Mouse (Mus musculus): ENCODE results near the gene Tuba1c.

Tuba1c gene

GRCm38 (mm10) chr15:98996840-98997239 is 32.9 kb upstream of the Tuba1c start:
- no peak for DNase-seq (ENCODE audit: low spot score in 2 of 2)

GRCm38 (mm10) chr15:98997938-98998774 is 31.5 kb upstream of the Tuba1c start:
- DNase-seq (ENCODE audit: low spot score in 2 of 2): no peak

DNA sequence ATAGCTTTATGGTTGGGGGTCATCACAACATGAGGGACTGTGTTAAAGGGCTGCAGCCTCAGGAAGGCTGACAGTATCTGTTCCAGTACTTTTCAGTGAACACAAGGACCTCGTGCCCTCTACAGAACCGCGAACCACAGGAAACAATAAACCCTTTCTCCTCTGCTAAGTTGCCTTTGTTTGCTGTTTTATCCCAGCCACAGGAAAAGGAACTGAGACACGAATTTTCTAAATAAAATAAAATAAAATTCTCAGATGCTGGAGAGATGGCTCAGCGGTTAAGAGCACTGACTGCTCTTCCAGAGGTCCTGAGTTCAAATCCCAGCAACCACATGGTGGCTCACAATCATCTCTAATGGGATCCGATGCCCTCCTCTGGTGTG is 30.9 kb upstream of the Tuba1c start:
- DNase-seq (ENCODE audit: low spot score in 2 of 2): no peak

- DNase-seq (ENCODE audit: low spot score in 2 of 2): peak; percentile 56 to 64
These were observed 29.0 kb upstream of the Tuba1c start for GRCm38 (mm10) chr15:99000535-99001283.

- DNase-seq (ENCODE audit: low spot score in 2 of 2): no peak
These were observed 28.2 kb upstream of the Tuba1c start for GRCm38 (mm10) chr15:99001451-99001931.

DNA sequence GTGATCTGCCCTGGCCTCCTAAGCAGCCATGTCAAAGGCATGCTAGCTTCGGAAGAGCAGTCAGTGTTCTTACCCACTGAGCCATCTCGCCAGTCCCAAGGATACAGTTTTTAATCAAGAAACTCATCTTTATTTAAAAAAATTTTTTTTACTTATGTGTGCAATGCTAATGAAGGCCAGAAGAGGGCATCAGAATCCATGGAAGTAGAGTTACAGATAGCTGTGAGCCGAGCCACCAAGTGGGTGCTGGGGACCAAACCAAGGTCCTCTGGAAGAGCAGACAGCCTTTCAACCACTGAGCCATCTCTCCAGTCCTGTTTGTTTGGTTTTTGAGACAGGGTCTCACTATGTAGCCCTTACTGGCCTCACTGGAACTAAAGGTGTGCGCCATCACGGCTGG is 26.1 kb upstream of the Tuba1c start:
- no peak for DNase-seq (ENCODE audit: low spot score in 2 of 2)

DNA sequence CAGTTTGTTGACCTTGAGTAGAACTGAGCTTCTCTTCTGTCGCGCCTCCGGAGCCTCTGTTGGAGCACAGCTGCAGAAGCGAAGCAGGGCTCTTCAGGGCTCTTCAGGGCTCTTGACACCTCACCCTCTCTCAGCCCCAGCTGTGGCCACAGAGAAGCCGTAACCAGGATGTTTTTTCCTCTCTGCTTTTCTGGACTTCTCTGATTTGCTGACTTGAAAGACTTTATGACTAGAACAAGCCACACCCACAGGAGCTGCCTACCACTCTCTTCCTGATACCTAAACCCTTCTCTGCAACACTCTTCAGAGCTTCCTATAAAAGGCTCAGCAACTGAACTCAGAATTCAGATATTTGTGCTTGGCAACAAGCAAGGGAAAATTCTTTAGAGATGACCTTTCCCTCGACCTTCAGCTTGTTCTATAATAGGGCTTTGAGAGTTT is 20.9 kb upstream of the Tuba1c start:
- peak; percentile 52 to 69 for DNase-seq (ENCODE audit: low spot score in 2 of 2)

DNA sequence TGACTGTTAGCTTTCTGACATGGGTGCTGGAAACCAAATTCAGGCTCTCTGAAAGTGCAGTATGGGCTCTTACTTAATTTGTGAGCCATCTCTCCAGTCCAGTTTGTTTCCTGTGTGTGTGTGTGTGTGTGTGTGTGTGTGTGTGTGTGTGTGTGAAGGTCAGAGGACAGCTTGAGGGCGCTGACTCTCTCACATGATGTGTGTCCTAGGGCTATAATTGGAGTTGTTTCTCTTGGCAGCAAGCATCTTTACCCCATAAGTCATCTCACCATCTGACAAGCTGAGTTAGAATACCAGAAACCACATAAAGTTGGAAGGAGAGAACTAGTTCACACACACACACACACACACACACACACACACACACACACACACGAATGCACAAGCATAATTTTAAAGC is 18.8 kb upstream of the Tuba1c start:
- no peak for DNase-seq (ENCODE audit: low spot score in 2 of 2)

GRCm38 (mm10) chr15:99011946-99012345 is 17.7 kb upstream of the Tuba1c start:
- no peak for DNase-seq (ENCODE audit: low spot score in 2 of 2)

DNA sequence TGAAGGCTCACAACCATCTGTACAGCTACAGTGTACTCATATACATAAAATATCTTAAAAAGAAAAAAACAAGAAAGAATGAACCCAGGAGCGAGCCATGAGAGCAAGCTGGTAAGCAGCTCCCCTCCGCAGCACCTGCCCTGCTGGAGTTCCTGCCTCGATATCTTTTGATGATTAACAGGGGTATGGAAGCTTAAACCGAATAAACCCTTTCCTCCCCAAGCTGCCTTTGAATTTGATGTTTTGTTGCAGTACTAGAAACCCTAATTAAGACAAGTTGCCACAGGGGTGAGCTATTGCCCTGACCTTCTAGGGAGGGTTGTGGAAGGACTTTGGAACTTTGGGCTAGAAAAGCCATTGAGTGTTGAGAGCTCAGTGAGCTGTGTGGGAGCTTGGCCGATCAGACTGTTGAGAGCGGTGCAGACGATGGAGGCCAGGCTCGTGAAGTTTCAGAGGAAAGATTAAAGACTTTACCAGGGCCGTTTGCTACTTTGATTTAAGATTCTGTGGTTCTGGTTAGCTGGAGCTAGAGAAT is 15.1 kb upstream of the Tuba1c start:
- no peak for DNase-seq (ENCODE audit: low spot score in 2 of 2)

GRCm38 (mm10) chr15:99017355-99017761 is 12.3 kb upstream of the Tuba1c start:
- DNase-seq (ENCODE audit: low spot score in 2 of 2): no peak

DNA sequence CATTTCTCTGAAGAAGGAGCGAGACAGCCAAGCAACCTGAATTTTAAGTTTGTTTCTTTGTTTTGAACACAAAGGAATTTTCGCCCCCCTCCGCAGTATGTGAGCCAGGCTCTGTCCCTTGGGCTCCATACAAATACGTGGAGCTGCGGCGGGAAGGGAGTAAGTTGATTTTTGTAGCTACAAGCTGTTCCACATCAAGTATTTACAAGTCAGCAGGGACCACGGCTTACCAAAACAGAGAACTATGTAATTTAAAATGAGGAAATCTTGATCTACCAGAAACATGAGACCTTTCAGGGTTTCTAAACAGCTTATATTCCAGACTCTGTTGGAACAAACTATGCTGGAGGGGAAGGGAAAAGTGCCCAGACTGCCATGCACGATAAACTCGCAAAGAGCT is 11.7 kb upstream of the Tuba1c start:
- DNase-seq (ENCODE audit: low spot score in 2 of 2): no peak

DNA sequence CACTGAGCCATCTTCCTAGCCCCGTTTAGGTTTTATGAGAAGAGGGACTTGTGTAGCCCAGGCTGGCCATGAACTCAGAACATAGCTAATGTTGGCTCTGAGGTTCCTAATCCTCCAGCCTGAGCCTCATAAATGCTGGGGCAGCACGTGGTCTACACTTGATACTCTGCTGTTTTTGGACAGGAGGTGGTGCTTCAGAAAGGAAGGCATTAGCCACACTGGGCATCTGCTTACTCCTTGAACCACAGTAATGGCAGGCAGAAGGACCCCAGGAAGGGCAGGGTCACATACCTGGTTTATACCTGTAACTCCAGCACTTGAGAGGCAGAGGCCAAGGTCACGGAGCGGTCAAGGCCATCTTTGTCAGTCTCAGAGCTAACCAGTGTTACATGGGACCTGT is 11.1 kb upstream of the Tuba1c start:
- DNase-seq (ENCODE audit: low spot score in 2 of 2): no peak

DNA sequence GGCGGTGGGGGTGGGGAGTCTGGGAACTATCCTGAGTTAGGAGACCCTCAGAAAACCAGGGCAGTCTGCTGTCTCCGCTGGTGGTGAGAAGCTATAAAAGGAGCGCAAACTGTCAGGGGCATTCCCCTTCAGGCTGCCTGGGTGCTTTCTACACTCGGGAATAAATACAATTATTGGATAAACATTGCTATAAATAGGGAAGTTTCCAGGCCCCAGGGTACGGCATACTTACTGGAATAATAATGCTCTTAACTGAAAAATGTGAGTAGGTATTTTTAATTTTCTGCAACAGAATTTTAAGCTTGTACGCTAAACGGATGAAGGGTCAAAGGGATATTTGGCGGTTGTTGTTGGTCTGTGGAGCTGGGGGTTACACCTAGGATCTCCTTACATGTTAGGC is 10.3 kb upstream of the Tuba1c start:
- no peak for DNase-seq (ENCODE audit: low spot score in 2 of 2)

DNA sequence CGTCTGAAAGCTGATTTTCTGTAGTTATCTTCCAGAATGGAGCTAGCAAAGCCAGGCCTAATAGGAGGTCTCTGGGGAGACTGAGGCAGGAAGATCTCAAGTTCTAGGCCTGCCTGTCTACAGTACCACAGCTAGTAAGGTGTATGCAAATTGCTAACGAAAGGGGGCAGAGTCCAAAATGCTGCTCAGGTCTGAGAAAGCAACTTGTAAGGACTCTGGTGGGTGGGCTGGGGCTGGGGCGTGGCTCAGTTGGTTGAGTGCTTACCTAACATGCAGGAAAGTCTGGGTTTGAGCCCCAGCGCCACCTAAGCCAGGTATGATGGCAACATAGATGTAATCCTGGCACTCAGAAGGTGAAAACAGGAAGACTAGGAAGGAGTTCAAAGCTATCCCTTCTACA is 9.5 kb upstream of the Tuba1c start:
- no peak for DNase-seq (ENCODE audit: low spot score in 2 of 2)

- no peak for DNase-seq (ENCODE audit: low spot score in 2 of 2)
These were observed 8.4 kb upstream of the Tuba1c start for GRCm38 (mm10) chr15:99021255-99021654.

GRCm38 (mm10) chr15:99024668-99025314 is 4.9 kb upstream of the Tuba1c start:
- DNase-seq (ENCODE audit: low spot score in 2 of 2): peak; percentile 70 to 81

DNA sequence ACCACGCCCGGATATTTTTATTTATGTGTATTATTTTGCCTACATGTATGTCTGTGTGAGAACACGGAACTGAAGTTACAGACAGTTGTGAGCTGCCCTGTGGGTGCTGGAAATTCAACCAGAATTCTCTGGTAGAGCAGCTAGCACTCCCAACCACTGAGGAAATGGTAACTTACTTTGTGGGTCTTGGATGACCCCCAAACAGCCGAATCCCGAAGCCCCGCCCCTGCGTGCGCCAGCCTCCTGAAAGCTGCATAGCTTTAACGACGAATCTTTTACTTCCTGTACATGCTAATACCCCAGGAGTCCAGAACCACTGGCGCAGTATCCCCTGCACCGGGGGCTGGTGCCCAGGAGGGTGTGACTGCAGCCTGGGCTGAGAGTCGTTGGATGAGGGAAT is 4.3 kb upstream of the Tuba1c start:
- no peak for DNase-seq (ENCODE audit: low spot score in 2 of 2)

GRCm38 (mm10) chr15:99026259-99026658 is 3.4 kb upstream of the Tuba1c start:
- peak in 1 of 2 experiments; percentile 56 for DNase-seq (ENCODE audit: low spot score in 2 of 2)

- DNase-seq (ENCODE audit: low spot score in 2 of 2): no peak
These were observed 2.6 kb upstream of the Tuba1c start for GRCm38 (mm10) chr15:99027116-99027515.

DNA sequence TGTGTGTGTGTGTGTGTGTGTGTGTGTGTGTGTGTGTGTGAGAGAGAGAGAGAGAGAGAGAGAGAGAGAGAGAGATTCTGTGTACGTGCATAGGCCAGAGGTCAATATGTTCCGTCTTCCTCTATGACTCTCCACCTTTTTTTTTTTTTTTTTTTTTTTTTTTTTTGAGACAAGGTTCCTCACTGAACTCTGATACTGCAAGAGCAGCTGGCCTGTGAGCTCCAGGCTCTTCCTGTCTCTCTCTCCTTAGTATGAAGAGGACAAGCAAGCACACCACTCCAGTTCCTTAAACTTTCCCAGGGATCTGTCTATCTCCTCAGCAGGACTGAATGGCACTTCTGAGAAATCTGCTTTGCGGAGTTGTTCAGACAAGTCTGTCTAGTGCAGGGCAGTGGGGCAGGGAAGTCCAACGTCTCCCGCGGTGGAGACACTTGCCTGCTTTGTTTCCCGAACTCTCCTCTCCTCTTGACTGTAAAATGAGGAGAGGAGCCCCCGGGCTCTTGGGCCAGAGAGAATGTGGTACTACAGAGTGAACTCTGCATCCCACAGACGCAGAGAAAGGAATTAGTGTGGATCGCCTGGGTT is 725 bp upstream of the Tuba1c start:
- no peak for DNase-seq (ENCODE audit: low spot score in 2 of 2)

All from natural killer cell, adult 2 months (primary cell).